Mouse (Mus musculus) G1E (cell line): ENCODE results near the gene Spcs1. TPM values are rescaled to one million over a fixed set of nuclear protein-coding genes. Genes with fewer than 3 reads are reported as not detected.
A peak's percentile ranks its signal among the peaks of the same experiment; 100 is the strongest.

ENCODE experiments used
- ATAC-seq: 2 replicates; pipeline ENCODE4 v1.8.0; 2016; ENCODE audit warnings: mild to moderate bottlenecking; ENCODE audit not compliant: insufficient number of reproducible peaks, poor library complexity, low FRiP score, severe bottlenecking; ENCODE audit errors: extremely low read depth
- DNase-seq: peaks from one replicate; pipeline ENCODE4 v3.0.0; 2012; ENCODE audit warnings: low spot score
- H3K27me3 ChIP-seq: 2 replicates; pipeline ENCODE4 v1.6.1; 2012; ENCODE audit warnings: mild to moderate bottlenecking, low read length, inconsistent platforms; ENCODE audit not compliant: insufficient read depth
- H3K36me3 ChIP-seq: replicated peaks from 2 replicates; pipeline ENCODE3; 2012; ENCODE audit warnings: mild to moderate bottlenecking, inconsistent platforms
- H3K4me1 ChIP-seq: 2 replicates; pipeline ENCODE4 v1.6.1; 2012; ENCODE audit warnings: low read depth, low read length, inconsistent platforms, mixed read lengths; ENCODE audit not compliant: insufficient read depth
- H3K4me3 ChIP-seq: 2 replicates; pipeline ENCODE4 v1.5.1; 2012; ENCODE audit warnings: low read depth, mild to moderate bottlenecking, inconsistent platforms, low read length, moderate library complexity, mixed read lengths
- H3K9me3 ChIP-seq: replicated peaks from 2 replicates; pipeline ENCODE4 v1.6.1; 2012; ENCODE audit warnings: inconsistent platforms
- CTCF ChIP-seq: IDR thresholded peaks from 2 replicates; pipeline ENCODE4 v1.5.1; 2012; ENCODE audit warnings: low read depth, low read length, inconsistent platforms, mixed read lengths
- GATA1 ChIP-seq: IDR thresholded peaks from 2 replicates; pipeline ENCODE4 v1.6.1; 2012; ENCODE audit warnings: borderline replicate concordance, low read length, inconsistent platforms, mixed read lengths
- GATA2 ChIP-seq: IDR thresholded peaks from 2 replicates; pipeline ENCODE4 v1.6.1; 2012; ENCODE audit warnings: low read depth, low read length, inconsistent platforms, borderline replicate concordance
- POLR2AphosphoS5 ChIP-seq: IDR thresholded peaks from 2 replicates; pipeline ENCODE4 v1.6.1; 2012; ENCODE audit warnings: low read depth, low read length, inconsistent platforms; ENCODE audit not compliant: insufficient replicate concordance
- TAL1 ChIP-seq: conservative IDR thresholded peaks from 2 replicates; pipeline ENCODE4 v1.6.1; 2012; ENCODE audit warnings: low read depth, low read length, inconsistent platforms, mixed read lengths
- polyA plus RNA-seq: library from polyadenylated mRNA; stranded (reverse); fragments of >175 nt; gene quantifications from 2 replicates; pipeline ENCODE4 v1.2.3, GENCODE M21; 2012
- total RNA-seq, 2 experiments: library from RNA; stranded (forward) in 1 of 2; stranded (reverse) in 1 of 2; fragments of 200-1000 nt in 1 of 2; fragments of >200 nt in 1 of 2; fragmentation: Nextera tagmentation in 1 of 2; gene quantifications; 2 replicates each; pipeline ENCODE4 v1.2.3; 2014 to 2017

Spcs1 gene
- total and polyA plus RNA-seq, 3 experiments, result 17.7 to 173 (median 124) TPM

GRCm38 (mm10) chr14:31018860-31019291, 17.4 kb upstream of the Spcs1 start, which contains the start of the genes Pbrm1 and Gnl3:
TSS of gene Pbrm1 (plus strand) at chr14:31019138.
TSS of gene Gnl3 (minus strand) at chr14:31019152.
- DNase-seq, result peak; percentile 77
- Histone ChIP-seq H3K36me3 (peaks cover 60% of the 10 kb centered on the region), H3K27me3 (no peaks in the 10 kb centered on the region), H3K4me1 (peaks cover 60% of the 10 kb centered on the region), H3K4me3 (peak within 1 kb of the TSS; percentile 84), H3K9me3 (no peaks in the 10 kb centered on the region)
- peak; percentile 43 for ATAC-seq
- TF ChIP-seq GATA1, result no peak
- TF ChIP-seq POLR2AphosphoS5, result no peak
- no peak for TF ChIP-seq GATA2
- TF ChIP-seq CTCF, result no peak
- no peak for TF ChIP-seq TAL1

- Histone ChIP-seq H3K9me3 (no peaks in the 10 kb centered on the region), H3K27me3 (no peaks in the 10 kb centered on the region), H3K4me1 (peaks cover 56% of the 10 kb centered on the region), H3K36me3 (peaks cover 64% of the 10 kb centered on the region), H3K4me3 (peak overlapping the region; percentile 84)
- DNase-seq (peak; percentile 42), ATAC-seq (0 out of 2 replicates have a peak, but pooled peaks have one; percentile 22)
- TF ChIP-seq TAL1, result no peak
- TF ChIP-seq GATA1, result no peak
- no peak for TF ChIP-seq POLR2AphosphoS5
- TF ChIP-seq CTCF, result no peak
- TF ChIP-seq GATA2, result no peak
Observed at GRCm38 (mm10) chr14:31017854-31018253, 16.4 kb upstream of the Spcs1 start.

- peaks cover 68% of the 10 kb centered on the region for H3K36me3 ChIP-seq
- H3K4me1 ChIP-seq, result peaks cover 51% of the 10 kb centered on the region
- H3K9me3 ChIP-seq, result no peaks in the 10 kb centered on the region
- ATAC-seq, result peak; percentile 68
- peak; percentile 28 for DNase-seq
- H3K4me3 ChIP-seq, result peak overlapping the region; percentile 53; the same call in 1 of the 2 replicates
- TF ChIP-seq TAL1, result peak; percentile 46; the same call in 1 of the 2 replicates
- TF ChIP-seq GATA1, result no peak
- H3K27me3 ChIP-seq, result no peaks in the 10 kb centered on the region
Observed at GRCm38 (mm10) chr14:31016063-31016462, 14.6 kb upstream of the Spcs1 start.

GRCm38 (mm10) chr14:31013928-31014327, 12.5 kb upstream of the Spcs1 start:
- Histone ChIP-seq H3K9me3 (no peaks in the 10 kb centered on the region), H3K36me3 (peaks cover 86% of the 10 kb centered on the region), H3K27me3 (no peaks in the 10 kb centered on the region), H3K4me3 (no peak overlapping the region), H3K4me1 (peaks cover 53% of the 10 kb centered on the region)
- ATAC-seq, result no peak
- no peak for DNase-seq
- TF ChIP-seq TAL1 (no peak), GATA2 (no peak), CTCF (no peak), POLR2AphosphoS5 (no peak), GATA1 (no peak)

- DNase-seq, result no peak
- TF ChIP-seq GATA1 (no peak), GATA2 (no peak), CTCF (no peak), TAL1 (no peak), POLR2AphosphoS5 (no peak)
- Histone ChIP-seq H3K36me3 (peaks cover 88% of the 10 kb centered on the region), H3K27me3 (no peaks in the 10 kb centered on the region), H3K9me3 (no peaks in the 10 kb centered on the region), H3K4me3 (no peak overlapping the region), H3K4me1 (peaks cover 66% of the 10 kb centered on the region)
- no peak for ATAC-seq
Observed at GRCm38 (mm10) chr14:31011588-31011987, 10.1 kb upstream of the Spcs1 start.

- H3K27me3 ChIP-seq, result no peaks in the 10 kb centered on the region
- TF ChIP-seq CTCF, result no peak
- TF ChIP-seq POLR2AphosphoS5, result no peak
- no peak for TF ChIP-seq GATA2
- TF ChIP-seq GATA1, result no peak
- TF ChIP-seq TAL1, result peak; percentile 79
- peak; percentile 72 for ATAC-seq
- no peaks in the 10 kb centered on the region for H3K9me3 ChIP-seq
- peak overlapping the region; percentile 23; the same call in 1 of the 2 replicates for H3K4me3 ChIP-seq
- H3K36me3 ChIP-seq, result peaks cover 56% of the 10 kb centered on the region
- peaks cover 60% of the 10 kb centered on the region for H3K4me1 ChIP-seq
- peak; percentile 26 for DNase-seq
Observed at GRCm38 (mm10) chr14:31006779-31007178, 5.3 kb upstream of the Spcs1 start.
